Mouse (Mus musculus) left cerebral cortex, adult 9 months (tissue): Measurements from ENCODE around the gene Fam131c.

ENCODE experiments used
- DNase-seq, 2 experiments: peaks; one replicate each; pipeline ENCODE4 v3.0.0; 2022; ENCODE audit warnings: low spot score in 2 of 2

Gene Fam131c

DNA sequence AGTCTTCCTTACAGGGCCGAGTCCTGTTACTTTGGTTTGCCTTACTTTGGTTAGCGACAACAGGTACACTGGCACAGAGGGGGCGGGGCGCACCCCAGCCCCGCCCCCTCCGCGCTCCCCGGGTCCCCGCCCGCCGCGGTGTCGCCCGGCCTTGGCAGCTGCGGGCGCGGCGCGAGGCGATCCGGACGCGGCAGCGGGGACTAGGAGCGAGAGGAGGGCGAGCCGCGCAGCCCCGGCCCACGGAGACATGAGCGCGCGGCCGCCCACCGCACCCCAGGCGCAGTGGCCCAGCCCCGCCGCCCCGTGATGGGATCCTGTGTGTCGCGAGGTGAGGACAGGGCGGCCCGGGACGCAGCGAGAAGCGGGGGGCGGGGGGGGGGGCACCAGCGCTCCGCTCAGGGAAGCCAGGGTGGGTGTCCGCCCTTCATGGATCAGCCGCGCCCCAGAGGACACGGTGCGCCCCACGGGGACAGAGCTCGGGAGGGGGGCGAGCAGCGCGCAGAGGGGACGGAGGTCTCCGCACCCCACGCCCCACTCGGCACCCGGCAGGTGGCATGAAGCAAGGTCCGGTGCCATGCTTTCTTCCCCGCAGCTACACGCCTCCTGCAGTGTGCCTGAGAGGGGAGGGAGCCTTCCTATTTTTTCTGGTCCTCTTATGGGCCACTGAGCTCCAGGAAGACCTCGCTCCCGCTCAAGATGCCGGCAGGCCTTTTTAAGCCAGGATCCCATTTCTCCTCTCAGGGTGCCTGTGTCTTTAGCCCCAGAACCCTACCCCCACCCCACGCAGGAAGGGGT, at the start of gene Fam131c:
Fam131c (plus strand) TSS at position 224 of the 795 bp plus-strand sequence.
- DNase-seq, result no peak

DNA sequence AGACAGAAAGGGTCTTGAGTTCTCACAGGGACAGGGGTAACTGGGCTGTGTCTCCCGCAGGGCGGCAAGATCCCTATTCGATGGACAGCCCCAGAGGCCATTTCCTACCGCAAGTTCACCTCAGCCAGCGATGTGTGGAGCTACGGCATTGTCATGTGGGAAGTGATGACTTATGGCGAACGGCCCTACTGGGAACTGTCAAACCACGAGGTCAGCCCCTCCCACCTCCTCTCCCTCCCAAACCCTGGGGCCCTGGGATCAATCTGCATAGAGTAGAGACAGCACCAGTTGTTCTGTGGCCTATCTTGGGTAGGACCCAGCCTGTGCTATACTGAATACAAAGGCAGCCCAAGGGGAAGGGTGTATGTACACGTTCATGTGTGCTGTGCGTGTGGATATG, 45.5 kb upstream of the Fam131c start:
- no peak for DNase-seq

GRCm38 (mm10) chr4:141324771-141325191, 43.2 kb upstream of the Fam131c start:
- DNase-seq, result no peak

DNA sequence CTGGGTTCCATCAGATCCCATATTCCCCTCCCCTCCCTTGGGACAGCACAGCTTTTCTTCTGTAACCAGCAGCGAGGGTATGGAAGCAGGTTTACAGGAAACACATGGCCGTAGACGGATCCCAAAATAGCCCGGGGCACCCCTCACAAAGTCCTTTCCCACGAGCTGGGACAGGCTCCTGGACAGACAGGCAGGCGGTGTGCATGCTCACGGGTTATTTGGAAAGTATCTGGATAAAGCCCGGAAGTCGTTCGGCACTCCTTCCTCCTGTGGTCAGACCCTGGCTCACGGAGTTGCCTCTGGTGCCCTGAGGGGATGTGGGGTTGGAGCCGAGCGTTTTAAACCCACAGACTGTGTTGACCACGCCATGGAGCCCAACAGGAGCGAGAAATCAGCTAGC, 42.4 kb upstream of the Fam131c start:
- no peak for DNase-seq

GRCm38 (mm10) chr4:141327075-141327474, 40.9 kb upstream of the Fam131c start:
- no peak for DNase-seq

GRCm38 (mm10) chr4:141328742-141329141, 39.3 kb upstream of the Fam131c start:
- DNase-seq, result no peak

GRCm38 (mm10) chr4:141329968-141330367, 38.1 kb upstream of the Fam131c start:
- no peak for DNase-seq

DNA sequence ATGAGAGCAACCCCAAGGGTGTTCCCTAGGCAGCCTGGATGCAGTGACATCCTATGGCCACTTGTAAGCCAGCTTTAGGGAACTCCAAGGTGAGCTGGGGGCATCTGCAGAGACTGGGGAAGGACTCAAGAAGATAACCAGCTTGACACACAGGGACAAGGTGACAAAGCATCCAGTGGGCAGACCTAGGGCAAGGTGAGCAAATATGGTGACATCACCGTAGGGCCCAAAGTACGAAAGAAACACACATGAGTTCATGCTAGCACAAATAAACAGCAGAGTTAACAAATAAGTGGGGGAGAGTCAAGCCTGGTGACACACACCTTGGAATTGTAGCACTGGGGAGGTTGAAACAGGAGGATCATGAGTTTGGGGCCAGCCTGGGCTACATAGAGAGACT, 36.6 kb upstream of the Fam131c start:
- no peak for DNase-seq

GRCm38 (mm10) chr4:141332258-141332657, 35.8 kb upstream of the Fam131c start:
- no peak for DNase-seq

DNA sequence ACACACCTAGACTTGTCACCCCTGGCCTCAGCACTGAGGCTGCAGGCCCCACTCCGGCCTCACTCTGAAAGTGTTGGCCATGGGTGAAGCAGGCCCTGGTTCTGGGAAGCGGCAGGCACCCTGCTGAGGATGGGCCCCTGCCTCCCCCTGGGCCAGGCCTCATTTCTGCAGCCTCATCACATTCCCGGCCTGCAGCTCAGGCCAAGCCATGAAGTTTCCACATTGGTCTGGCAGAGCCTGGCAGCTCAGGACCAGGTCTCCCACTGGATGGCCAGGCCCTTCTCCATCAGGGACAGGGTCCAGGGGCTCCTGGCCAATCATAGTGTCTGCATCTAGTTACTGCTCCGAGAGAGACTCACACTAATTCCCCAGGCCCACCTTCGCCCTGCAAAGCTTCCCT, 33.3 kb upstream of the Fam131c start:
- DNase-seq, result no peak

DNA sequence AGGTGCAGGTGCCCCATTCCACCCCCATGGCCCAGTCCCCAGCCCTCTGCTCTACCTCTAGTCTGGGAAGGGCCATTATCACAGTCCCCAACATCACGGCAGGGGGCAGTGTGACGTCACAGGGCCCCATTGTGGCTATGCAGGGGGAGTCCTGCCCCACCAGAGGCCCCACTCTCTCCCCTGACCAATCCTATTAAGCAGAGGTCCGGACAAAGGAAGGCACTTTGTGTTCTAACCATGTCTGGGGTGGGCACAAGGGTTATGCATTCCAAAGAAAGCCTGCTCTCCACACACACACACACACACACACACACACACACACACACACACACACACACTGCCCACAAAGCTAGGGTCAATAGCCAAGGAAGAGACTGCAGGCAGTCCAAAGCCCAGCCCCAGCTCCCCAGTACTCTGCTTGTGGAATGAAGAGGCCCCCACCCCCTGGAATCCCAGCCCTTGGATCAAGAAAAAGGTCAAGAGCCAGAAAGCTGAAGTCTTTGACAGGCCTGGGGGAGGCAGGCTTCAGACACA, 32.7 kb upstream of the Fam131c start:
- DNase-seq, result no peak

DNA sequence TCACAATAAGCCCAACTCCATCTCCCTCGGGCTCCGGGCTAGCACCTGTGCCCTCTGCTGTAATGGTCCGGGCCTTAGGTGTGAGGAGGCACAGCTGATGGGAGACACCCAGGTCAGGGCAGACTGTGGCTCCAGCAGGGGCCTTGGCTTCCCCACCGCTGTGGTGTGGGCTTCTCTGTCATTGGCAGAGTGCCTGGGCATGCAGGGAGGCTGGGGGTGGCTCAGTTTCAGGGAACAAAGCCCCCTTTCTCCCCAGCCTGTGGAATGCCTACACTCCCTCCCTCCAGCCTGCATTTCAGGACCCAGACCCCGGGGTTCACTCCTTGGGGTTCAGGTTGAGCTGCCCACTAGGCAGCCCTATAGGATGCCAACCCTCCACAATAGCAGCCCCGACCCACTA, 31.8 kb upstream of the Fam131c start:
- DNase-seq, result no peak

DNA sequence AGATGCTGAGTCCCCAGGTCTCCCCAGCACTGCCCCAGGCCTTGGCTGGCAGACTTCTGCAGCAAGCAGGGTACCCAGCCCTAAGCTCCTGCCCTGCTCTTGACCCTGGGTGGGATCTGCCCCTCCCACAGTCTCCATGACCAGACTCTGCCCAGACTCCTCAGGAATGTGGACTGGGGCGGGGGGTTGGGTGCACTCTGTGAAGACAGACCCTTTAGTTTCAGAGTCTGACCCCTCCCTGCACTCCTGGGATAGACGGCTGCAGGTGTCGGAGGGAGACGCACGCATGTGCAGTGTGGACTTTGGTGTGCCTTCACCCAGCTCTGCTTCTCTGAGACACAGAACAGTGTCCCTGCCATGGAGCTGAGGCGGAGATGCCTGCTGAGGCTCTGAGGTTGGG, 30.0 kb upstream of the Fam131c start:
- DNase-seq, result no peak

DNA sequence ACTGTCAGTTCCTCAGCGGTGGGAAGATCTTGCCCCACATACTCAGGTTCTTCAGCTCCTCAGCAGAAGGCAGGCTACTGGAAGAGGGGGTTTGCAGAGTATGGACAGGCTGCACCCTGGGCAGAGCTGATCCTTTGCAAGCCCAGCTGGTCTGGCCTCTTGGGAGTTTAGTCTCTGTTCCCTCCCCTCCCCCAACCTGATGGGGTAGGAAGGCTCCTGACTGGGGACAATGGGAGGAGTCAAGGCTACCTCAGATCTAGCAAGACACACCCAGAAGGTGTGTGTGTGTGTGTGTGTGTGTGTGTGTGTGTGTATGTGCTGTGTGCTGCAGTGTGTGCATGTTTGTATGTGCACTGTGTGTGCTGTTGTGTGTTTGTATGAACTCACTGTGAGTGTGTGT, 29.2 kb upstream of the Fam131c start:
- no peak for DNase-seq

DNA sequence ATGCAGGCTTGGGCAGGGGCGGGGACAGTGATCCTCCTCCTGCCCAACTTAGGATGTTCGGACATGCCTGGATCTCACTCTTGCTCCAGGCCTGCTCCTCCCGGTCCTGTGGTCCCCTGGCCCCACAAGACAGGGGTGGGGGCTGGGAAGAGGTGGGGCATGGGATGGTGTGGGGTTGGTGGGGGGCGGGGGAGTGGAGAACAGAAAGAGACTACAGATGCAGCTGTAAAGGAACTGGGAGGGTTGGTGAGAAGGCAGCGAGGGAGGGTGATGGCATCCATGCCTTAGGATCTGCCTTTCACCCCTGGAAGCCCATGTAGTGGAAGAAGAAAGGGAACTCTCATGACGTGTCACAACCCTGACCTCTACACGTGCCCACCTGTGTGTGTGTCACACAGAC, 26.5 kb upstream of the Fam131c start:
- no peak for DNase-seq

DNA sequence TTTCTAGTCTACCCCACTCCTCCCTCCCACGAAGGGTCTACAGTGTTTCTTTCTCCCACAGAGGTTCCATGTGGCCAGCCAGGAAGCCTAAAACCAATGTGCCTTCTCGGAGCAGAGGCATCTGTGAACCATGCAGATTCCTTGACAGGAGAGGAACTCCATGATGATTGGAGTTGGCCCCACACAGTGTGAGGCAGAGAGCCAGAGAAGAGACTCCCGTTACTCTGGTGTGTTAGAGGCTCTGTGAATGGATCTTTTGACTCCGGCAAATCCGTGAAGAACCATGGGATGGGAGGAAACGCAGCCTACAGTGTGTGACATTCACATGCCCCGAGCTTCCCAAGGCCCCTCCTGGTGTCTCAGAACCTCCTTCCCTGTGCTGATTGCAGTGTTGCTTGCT, 24.5 kb upstream of the Fam131c start:
- DNase-seq, result no peak

DNA sequence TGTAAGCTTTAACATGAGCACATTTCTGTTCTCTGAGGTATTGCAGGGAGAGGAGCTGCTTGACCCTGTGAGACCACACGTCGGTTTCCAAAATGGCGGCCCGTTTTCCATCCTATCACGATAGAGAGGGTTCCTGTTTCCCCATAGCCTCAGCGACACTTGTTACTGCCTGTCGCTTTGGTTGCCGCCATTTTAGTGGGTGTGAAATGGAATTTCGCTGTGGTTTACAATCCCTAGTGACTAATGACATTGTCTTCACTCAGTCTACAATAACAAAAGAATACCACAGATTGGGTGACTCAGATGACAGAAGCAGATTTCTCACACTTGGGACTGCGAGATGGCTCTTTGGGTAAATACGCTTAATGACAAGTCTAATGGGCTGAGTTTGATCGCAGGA, 22.8 kb upstream of the Fam131c start:
- no peak for DNase-seq

DNA sequence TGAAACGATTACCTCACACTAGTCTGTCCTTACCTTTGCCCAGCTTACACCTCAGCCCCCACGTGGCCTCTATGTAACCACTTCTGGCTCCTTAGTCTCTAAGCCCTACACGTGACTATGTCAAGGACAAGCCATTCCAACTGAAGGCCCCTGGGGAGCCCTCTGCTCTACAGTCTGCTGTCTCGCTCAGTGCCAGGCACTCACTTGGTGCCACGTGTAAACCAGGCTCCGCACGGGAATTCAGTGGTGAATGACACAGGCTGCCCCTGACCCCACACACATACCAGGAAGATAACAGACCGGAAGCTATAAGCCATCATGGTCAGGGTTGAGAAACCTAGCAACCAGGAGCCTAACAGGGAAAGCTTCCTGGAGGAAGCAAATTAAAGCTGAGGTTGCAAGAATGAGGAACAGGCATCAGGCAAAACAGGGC, 20.6 kb upstream of the Fam131c start:
- no peak for DNase-seq

DNA sequence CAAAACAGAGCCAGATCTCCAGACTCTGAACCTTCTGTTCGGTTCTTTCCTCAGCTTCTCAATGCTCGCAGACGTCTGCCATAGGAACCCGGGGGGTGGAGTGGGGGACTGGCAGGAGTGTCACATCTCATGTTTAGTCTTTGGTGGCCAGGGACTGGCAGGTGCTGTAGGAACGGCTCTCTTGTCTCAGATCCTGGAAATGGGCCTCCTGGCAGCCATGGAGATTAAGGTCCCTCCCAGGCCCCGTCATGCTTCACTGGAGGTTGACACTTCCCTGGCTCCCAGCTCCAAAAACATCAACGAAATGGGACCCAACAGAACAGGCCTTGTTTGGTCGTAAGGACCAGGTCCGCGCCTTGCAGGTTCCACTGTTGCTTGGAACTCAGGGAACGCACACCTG, 19.4 kb upstream of the Fam131c start:
- no peak for DNase-seq

DNA sequence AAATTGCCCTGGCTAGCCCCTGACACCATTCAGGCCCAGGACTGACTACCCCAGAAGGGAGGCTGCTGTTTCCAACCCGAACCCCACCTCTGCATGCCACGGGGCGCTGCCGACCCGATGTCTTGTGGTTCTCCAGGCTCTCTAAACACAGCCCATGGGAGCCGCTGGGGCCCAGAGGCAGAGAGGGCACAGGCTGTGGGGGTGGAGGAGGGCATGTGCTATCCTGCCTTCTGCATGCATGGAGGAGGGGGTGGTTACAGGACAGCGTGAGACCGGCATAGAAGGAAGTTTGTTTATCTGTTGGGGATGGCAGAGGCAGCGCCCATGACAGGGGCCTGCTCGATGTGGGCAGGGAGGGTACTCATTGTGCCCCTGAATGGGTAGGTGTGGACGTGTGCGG, 18.0 kb upstream of the Fam131c start:
- DNase-seq, result no peak

DNA sequence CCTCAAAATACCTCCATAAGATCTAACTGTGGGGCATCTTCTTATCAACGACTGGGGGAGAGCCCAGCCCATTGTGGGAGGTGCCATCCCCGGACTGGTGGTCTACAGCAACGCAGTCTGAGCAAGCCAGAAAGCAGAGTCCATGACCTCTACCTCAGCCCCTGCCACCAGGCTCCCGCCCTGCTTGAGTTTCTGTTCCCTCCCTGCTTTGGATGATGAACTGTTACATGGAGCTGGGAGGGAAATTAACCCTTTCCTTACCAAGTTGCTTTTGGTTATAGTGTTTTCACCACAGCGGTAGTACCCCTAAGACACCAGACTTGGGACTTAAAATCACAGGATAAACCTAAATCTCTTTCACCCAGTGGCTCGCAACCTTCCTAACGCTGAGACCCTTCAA, 16.0 kb upstream of the Fam131c start:
- no peak for DNase-seq

GRCm38 (mm10) chr4:141352986-141353385, 15.0 kb upstream of the Fam131c start:
- no peak for DNase-seq

GRCm38 (mm10) chr4:141353868-141354267, 14.2 kb upstream of the Fam131c start:
- DNase-seq, result no peak

DNA sequence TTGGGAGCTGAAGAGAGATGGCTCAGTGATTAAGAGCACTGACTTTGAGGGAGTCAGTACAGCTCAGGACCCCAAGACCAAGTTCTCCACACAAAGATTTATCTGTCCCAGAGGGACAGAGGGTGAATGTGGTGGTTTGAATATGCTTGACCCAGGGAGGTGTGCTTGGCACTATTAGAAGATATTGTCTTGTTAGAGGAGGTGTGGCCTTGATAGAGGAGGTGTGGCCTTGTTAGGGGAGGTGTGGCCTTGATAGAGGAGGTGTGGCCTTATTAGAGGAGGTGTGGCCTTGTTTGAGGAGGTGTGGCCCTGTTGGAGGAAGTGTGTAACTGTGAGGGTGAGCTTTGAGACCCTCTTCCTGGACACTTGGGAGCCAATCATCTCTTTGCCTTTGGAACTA, 10.2 kb upstream of the Fam131c start:
- no peak for DNase-seq
